Mouse (Mus musculus) left cerebral cortex, adult 18-20 months (tissue): Measurements from ENCODE around the gene Eif2s2. TPM values are rescaled to one million over a fixed set of nuclear protein-coding genes. Genes with fewer than 3 reads are reported as not detected.
"Not testable (repeated sequence)": the region's sequence is repeated elsewhere in the genome, so short reads cannot be mapped to it uniquely, and the experiment has no call there.

Experiments
- DNase-seq, 2 experiments: peaks; one replicate each; pipeline ENCODE4 v3.0.0; 2021 to 2022; ENCODE audit warnings: low spot score in 2 of 2, mixed read lengths in 1 of 2
- long read RNA-seq, 2 experiments: library from polyadenylated mRNA; stranded (forward); transcript quantifications; one replicate each; pipeline ENCODE4 v2.0.0; 2021
- total RNA-seq, 2 experiments: library from RNA; stranded (reverse); gene quantifications; 2 replicates each; pipeline ENCODE4 v1.2.3; 2021

Gene Eif2s2
- total RNA-seq = 10 to 100 TPM; 47.3 to 50.2 TPM
- long read RNA-seq, experiment 1, transcript Eif2s2-201 (9 exons, 2,542 nt) = major isoform, 169 of 175 reads
- long read RNA-seq, experiment 1, partial matches to known transcripts = 3 of 175 reads
- long read RNA-seq, experiment 1, other reads (novel, unspliced or antisense) = 3 of 175 reads
- long read RNA-seq, experiment 2, full-length matches to known transcripts = 120 of 123 reads
- long read RNA-seq, experiment 2, partial matches to known transcripts = 1 of 123 reads
- long read RNA-seq, experiment 2, other reads (novel, unspliced or antisense) = 2 of 123 reads

DNA sequence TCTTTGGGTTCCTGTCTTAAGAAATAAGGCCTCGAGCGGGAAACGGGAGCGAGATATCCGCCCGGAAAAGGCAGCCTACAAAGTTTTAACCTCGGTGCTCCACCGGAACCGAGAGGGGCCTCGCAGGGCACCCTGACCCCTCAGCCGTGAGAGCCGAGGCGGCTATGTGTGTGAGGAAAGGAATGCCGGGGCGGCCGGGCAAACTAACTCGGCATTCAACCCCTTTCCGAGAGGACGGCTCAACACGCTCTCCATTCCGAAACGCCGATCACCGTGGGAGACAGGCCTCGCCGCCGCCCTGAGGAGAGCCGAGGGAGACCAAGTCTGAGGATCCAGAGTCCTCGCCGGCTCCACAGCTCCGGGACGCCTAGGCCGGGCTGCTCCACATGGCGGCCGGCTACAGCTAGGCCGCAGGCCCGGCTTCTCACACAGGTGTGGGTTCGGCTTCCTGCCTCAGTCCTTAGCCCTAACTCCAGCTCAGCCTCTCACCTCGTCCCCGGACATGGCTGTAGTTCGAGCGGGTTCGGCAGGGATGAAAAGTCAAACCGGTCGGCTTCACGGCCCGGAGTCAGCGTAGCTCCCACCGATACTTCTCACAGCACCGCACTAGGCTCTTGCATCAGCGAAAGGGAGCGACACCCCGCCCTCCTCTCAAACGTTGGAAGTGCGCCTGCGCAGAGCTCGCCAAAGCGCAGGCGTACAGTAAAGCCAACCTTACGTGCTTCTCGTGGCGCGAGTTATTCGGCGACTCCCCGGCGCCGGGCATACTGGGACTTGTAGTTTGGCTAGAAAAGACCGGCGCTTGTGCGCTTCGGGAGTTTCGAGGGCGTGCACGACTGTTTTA, at the start of gene Eif2s2:
Gene Eif2s2 (minus strand): TSS at position 735 of the 844 bp plus-strand sequence.
- peak; percentile 92 to 97 for DNase-seq

DNA sequence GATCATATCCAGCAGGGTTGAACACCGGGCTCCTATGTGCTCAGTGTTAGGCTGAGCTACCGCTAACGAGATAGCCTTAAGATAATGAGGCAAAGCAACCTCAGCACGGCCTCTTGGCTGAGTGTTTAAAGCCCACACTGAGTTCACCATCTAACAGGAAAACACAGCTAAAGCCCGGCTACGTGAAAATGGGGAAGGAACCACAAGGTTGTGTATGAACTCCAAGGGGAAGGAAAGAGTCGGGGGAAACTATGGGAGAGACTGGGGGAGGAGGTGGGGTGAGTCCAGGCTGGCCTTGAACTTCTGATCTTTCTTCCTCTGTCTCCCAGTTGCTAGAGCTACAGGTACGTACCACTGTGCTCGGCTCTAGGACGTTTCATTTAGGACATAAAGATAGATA, 49.2 kb upstream of the Eif2s2 start:
- no peak for DNase-seq

DNA sequence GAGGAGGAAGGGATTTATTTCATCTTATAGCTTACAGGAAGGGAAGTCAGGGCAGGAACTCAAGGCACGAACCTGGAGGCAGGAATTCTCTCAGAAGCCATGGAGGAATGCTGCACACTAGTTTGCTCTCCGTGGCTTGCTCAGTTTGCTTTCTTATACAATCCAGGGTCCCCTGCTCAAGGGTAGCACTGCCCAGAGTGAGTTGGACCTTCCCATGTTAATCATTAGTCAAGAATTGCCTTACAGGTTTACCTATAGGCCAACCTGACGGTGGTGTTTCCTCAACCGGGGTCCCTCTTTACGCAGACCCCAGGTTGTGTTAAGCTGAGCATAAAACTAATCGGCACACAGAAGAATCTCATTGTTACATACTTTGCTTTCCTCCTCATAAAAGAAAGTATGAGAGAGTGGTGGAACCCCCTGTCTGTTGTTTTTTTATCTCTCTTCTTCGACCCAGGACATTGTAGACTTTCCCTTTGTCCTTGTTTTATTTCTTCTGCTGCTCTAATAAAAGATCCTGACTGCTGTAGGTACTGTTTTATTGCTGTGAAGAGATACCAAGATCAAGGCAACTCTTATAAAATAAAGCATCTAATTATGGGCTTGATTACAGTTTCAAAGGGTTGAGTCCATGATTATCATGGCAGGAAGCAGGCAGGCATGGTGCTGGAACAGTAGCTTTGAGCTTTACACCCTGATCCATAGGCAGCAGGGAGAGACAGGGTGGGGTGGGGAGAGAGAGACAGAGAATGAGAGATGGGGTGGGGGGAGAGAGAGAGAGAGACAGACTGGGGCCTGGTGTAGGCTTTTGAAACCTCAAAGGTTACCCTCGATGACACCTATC, 45.0 kb upstream of the Eif2s2 start:
- DNase-seq = no peak

DNA sequence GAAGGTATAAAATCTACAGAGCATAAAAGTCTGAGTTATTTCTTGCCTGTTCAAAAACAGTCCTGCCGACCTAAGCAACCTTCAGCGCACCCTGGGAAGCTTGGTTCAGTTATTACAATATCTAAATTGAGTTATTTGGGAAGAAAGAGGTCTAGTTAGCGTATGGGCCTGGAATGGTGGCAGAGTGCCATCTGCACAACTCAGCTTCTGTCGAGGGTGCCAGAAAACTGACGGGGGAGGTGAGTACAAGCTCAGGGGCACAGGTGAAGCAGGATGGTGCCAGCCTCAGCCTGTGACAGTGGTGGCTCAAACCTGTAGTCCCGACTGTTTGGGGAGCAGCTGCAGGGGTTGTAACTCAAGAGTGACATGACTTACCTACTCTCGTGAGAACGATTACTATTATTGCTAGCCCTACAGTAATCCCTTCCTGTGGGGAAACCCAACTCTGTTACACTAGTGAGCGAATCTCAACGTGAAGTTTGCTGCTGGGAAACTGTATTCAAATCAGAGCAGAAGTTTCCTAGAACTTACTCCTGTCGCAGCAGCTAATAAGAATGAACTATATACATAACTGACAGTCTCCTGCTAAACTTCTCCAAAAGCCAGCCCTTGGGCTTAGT, 43.9 kb upstream of the Eif2s2 start:
- no peak for DNase-seq

DNA sequence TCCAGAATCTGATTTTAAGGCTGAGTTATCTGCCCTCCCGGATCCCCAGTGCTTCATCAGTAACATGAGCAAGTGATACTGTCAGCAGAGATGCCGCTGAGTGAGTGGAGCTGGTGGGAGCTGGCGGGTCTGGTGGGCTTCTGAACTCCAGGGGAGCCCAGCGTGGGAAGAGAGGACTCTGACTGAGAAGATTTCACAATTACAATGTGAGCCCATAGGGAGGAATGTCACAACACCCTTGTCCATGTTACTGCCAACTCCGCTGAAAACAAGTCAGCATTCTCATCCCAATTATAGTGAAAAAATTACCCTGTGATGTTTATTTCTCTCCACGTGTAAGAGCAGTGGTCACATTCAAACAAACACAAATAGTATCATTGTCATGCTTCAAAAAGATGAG, 43.4 kb upstream of the Eif2s2 start:
- no peak for DNase-seq

DNA sequence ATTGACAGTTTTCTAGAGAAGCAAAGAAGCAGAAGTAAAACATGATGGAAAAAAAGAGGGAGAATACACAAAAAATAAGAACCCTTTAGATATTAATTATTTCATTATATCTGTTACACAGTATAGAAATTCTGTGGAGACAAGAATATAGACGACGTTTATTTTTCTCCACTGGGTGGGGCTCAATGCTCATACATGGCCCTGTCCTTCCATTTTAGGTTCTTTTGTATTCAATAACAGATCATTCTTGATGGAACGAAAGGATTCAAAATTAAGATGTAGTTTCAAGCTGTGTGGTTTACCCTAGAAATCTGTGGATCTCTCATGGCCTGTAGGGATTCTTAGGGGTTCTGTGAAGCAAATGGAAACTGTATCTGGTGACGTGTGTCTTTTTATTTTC, 41.1 kb upstream of the Eif2s2 start:
- DNase-seq = peak in 1 of 2 experiments; percentile 3

DNA sequence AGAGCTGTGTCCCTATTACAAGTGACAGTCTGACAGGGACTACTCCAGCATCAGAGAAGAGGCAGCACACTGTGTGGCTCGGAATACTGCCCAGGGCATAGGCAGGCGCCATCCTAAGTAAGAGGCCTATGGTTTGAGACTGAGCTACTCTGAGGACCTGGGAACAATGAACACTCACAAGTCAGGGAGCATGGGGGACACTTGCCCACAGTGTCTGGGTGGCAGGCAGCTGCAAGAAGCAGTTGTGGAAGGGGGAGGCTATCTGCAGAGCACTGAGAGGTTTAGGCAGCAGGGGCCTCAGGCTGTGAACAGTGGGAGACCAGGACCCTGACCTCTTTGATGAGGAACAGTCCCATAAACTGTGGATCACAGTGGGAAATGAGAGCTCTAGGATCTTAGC, 35.6 kb upstream of the Eif2s2 start:
- DNase-seq = no peak

DNA sequence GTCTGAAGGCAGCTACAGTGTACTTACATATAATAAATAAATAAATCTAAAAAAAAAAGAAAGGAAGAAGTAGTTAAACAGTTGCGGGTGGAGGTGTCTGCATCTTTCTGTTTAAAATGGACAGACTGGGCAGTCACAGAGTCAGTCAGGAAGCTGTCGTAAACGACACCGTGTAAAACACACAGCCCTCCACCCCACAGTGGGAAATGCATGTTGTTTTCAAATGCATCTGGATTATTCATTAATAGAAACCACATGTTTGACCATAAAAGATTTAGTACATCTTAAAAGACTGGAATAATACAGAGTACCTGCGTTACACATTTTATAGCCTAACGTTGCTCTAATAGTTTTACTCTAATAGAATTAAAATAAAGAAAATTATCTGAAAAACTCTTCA, 34.1 kb upstream of the Eif2s2 start:
- DNase-seq = no peak

DNA sequence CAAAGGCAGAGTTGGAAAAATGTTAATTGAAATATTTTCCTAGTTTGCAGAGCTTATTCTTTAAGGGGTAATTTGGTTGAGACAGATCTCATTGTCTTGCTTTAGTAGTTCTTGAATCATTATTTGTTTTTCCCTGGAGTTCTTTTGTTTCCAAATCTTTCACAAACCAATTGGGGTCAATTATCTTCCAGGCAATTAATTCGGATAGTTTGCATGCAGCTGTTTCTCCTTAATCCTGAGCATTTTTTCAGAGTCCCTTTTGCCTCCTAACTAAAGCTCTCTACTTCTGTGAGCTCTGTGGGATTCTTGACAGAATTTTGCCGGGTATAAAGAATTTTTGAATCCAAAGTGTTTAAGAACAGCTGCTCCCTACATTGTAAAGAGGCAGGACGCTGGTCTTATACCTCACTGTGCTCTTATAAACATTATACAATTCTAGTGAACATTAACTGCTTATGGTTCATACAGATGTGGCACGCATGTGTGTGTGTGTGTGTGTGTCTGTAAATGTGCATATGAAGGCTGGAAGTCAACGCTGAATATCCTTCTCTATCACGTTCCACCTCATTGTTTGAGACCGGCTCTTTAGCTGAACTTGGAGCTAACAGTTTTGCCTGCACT, 32.8 kb upstream of the Eif2s2 start:
- no peak for DNase-seq

DNA sequence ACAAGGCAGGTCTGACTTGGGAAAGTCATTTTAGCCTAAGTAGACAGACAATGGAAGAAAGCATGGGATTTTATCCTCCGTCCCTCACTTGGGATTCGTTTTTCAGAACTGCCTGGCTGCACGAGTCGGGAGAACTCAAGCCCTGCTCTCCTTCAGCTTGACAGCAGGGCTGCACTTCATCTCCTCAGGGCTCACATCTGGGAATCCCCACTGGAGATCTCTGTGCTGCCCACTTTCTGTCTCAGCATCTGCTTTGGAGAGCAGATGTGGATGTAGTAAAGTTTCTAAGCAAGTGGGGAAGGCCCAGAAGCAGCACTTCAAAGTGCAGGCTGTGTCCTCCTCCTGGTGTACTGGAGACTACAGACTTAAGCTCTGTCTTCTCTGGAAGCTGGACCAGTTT, 29.4 kb upstream of the Eif2s2 start:
- DNase-seq = not testable (repeated sequence)

DNA sequence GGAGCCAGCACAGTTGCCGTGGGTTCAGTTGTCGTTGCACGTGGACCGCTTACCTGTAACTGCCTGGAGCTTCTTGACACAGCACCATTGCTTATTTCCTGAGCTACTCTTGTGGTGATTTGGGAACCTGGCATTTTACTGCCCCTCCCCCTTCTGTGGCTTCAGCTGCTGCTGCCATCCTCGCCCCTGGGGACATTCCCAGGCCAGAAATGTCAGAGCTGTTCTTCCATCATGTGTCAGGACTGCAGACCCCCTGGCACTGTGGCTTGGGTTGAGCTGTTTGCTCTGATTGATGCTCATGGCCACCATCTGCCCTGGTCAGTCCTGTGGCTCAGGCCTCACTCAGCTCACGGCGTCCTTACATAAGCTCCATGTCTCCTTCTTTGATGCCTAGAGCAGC, 28.2 kb upstream of the Eif2s2 start:
- no peak for DNase-seq

DNA sequence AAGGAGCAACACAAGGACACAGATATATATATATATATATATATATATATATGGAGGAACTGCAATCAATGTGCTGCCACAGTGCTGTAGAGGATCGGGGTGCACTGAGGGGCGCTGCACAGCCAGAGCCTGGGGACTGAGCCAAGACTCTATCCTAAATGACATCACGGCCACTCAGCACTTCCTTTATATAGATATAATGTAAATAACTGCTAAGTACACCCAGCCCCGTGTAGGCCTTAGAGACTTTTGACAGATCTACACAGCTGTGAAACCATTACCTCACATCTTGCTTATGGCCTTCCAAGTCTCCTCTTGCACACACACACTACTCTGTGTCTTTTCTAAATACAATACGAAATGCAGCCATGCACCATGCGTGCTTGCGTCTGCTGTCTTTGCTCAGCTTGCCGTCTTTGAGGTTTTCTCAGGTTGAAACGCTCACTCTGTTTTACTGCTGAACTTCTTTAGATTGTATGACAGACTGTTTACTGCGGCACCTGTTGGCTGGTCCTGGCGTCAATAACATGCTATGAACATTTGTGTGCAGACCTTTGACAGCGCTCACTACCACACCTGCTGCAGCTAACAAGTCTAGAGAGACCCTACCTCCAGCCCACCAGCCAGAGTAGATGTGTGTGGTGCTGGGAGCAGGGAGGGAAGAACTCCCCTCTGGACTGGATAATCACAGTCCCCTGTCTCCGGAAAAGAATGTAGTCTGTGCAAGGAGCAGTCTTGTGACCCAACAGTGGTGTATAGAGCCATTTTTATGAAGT, 25.3 kb upstream of the Eif2s2 start:
- DNase-seq = no peak

DNA sequence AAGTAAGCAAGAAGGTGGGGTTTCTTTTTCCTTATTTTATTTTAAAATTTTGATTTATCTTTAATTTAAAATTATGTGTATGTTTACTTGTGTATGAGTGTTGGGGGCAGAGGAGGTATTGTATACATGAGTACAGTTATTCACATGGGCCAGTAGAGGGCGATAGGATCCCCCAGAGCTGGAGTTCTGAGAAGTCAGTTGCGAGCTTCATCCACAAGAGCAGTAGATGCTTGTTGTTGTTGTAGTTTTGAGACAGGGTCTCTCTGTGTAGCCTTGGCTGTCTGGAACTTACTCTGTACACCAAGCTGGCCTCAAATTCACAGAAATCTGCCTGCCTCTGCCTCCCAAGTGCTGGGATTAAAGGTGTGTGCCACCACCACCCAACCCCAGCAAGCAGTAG, 23.8 kb upstream of the Eif2s2 start:
- DNase-seq = no peak

DNA sequence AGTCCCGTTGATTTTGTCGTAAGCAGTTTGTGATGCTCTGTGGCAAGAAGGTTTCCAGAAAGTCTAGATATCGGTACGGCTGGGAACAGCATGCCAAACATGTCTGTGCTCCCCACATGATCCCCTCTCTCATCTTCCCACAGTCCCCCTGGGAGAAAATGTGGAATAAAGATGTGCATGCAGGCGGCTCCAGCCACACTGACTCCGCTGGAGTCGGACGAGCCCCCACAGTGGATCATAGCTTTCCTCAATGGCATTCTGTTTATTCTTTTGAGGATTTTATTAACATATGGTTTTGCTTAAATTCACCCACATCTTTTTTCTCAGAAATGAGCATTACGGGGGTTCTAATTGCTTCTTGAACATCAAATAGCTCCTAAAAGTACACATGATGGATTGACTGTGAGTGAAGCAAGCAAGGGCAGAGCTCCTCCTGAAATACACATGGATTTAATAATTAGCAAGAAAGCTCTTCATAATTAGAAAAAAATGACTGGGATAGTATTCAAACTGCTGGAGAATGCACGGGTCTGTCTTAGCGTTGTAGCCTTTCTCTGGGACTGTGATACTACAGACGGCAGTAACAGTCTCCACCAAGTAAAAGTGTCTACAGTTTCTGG, 23.3 kb upstream of the Eif2s2 start:
- no peak for DNase-seq

DNA sequence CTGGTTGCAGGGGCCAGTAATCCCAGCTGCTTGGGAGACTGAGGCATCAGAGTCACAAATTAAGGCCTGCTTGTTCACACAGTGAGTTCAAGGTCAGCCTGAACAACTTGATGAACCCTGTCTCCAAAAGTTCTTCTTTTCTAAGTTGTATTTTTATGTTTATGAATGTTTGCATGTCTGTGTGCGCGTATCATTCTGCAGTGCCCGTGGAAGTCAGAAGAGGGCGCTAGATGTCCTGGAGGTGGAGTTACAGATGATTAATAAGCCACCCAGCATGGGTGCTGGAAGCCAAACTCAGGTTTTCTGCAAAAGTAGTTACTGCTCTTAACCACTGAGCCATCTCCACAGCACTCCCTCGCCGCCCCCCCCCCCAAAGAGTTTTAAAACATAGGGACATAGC, 17.1 kb upstream of the Eif2s2 start:
- DNase-seq = no peak

DNA sequence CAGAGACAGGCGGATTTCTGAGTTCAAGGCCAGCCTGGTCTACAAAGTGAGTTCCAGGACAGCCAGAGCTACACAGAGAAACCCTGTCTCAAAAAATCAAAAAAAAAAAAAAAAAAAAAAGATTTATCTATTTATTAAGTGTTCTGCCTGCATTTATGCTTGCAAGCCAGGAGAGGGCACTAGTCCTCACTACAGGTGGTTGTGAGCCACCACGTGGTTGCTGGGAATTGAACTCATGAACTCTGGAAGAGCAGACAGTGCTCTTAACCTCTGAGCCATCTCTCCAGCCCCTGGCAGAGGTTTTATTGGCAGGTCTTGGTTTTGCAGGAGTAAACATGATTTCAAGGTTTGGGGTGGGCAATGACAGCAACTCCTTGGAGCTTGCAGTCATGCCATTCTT, 15.5 kb upstream of the Eif2s2 start:
- not testable (repeated sequence) for DNase-seq

DNA sequence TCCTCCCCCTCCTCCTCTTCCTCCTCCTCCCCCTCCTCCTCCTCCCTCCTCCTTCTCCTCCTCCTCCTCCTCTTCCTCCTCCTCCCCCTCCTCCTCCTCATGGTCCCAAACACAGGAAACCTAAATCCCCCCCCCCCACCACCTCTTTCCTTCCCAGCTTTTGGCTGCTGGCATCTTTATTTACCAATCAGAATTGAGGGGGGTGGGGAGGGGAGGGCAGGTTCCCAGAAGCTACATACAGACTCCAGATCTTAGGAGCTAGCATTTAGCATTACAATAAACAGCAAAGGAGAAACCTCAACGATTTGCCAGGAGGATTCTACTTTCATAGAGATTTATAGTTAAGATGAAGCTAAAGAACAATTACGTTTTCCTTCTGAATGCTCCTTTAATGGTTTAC, 13.1 kb upstream of the Eif2s2 start:
- no peak for DNase-seq

DNA sequence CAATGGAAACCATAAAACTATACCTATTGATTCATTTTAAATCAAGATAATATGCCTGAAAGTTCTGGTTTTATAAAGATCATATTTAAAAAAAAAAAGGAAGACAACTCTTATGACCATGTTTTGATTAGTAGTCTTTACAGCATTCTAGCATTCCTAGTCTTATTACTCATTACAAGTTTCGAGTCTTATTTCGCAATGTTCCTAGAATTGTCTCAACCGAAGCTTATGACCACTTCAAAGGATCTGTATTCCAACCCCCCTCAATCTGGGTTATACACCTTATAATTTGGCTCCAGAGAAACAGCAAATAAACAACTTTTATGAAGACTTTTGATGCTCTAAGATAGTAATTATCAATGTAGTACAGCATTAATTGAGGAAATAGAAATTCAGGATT, 9.4 kb upstream of the Eif2s2 start:
- DNase-seq = no peak

DNA sequence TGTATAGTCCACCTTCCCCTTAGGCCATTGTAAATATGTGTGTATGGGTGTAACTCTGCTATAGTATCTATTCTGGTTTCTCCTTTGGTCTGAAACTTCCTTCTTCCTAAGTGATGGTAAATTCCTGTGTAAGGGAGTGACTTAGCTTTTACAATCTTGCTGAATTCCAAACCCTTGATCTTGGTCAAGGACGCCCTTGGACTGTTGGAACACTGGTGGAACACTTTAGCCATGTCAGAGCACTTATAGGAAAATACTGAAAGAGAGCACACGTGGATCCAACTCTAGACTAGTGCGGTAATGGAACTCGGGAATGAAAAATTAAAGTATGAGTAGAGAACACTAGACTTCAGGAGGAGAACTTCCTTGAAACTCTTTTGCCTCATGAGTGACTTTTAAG, 6.7 kb upstream of the Eif2s2 start:
- not testable (repeated sequence) for DNase-seq

DNA sequence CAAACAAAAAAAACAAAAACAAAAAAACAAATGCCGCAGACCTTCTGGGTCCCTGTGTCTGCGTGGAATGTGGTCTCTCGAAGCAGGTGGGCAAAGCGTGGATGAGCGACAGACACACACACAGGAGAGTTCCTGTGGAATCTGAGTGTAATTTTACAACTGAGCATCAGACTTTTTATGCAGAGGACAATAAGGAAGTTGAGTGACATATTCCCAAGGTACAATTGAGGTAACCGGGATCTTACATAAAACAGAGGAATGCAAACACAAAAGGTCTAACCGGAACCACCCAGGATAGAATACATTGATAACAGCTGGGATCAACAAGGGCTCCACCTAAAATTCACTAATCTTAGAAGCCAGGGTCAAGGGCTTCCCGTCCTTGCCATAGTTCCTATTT, 6.3 kb upstream of the Eif2s2 start:
- not testable (repeated sequence) for DNase-seq
